Mouse (Mus musculus) spleen, embryonic (tissue): ENCODE measurements around the gene Ldlrad3.

Source experiments
- CTCF ChIA-PET: fragments of 350-600 bp; sonication (Branson Sonifier 250); formaldehyde crosslinking; loops from one replicate; lab custom pipeline; 2022; lab: Charles Lee

Gene Ldlrad3

DNA sequence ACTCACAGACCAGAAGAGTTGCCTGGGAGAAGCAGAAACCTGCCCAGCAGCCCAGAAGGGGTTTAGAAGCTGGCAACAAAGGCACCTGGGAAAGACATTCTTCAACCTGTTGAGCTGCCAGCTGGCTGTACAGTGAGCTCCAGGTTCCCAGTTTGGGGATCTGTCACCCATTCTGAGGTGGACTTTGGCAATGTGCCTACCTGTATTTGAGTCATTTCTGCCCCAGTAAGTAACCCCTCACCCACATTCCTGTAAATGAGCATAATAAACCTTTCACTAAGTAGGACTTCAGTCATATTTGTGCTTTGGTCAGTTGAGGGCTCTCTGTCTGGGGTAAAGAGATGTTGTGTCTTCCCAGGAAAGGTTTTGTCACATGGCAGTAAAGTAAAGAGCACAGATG is 4.8 kb upstream of the Ldlrad3 start:
- CTCF ChIA-PET: interaction anchor here (0.6 kb wide), 2 partner anchors 32 to 107 kb away, joined by 3 to 7 read pairs; no protein-coding TSS in a partner anchor

GRCm38 (mm10) chr2:102185069-102185950 is 875 bp downstream of the Ldlrad3 start:
- CTCF ChIA-PET: interaction anchor here (0.6 kb wide), 1 partner anchor 38 kb away, joined by 7 read pairs; no protein-coding TSS in a partner anchor

DNA sequence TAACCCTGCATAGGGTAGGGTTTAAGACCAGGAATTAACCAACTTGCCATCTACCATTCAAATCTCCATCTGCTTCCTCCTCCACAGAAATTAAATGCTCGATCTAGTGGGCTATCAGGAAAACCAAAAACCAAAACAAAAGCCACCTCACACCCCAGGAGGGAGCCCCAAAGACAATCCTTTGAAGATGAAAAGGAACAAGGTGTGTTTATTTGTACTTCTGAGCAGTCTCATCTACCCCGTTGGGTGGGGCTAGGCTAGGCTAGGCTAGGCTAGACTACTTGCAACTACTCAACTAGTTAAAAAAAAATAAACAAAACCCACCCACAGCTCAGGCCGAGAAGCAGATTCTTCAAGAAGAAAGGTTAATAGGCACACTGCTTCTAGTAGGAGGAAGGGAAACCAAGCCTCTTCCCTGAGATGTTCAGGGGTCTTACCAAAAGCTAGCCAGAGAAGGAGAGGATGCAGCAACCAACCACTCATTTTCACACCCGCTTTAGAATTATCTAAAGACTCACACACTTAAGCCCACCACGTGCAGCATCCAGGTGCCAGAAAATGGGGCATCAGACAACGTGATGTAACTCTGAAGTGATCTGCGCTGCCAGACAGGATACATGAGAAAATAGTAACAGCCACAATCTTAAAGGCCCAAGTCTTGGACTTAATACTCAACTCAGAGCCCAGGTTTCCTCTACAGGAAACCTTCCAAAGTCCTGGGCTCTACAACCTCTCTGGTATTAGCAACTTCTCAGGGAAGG is 2.3 kb downstream of the Ldlrad3 start:
- CTCF ChIA-PET: no interaction called here

GRCm38 (mm10) chr2:102181459-102181858 is 4.7 kb downstream of the Ldlrad3 start:
- CTCF ChIA-PET: no interaction called here

DNA sequence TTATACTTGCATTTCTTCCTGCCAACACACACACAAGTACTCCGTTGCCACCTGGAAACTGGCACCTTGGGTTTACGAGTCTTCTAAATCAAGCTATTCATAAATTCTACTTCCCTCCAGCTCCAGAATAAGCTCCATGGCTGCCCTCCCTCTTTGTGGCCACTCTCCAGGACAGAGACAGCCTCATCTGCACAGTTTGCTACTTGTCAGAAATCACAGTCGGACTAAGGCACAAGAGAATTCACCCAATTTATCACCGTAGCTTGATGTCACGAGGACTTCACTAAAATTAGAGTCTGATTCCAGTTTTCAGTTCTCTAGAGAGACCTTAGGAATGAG is 9.8 kb downstream of the Ldlrad3 start:
- CTCF ChIA-PET: no interaction called here

GRCm38 (mm10) chr2:102175741-102176433 is 10.3 kb downstream of the Ldlrad3 start:
- CTCF ChIA-PET: no interaction called here

DNA sequence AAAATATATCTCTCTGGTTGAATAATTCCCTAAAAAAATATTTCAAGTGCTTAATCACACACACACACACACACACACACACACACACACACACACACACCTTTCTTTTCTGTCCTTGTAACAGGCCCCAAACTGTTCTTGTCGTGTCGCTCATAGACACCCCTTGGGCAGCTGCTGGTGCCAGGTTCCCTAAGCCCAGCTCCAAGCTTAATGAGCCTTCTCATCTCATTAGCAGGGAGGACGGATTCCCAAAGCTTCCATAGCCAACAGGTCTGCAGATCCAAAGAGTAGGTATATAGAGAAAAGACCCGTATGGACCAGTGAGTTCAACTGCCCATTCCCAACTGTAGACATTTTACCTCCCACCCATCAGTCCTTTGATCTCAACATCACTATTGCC is 13.7 kb downstream of the Ldlrad3 start:
- CTCF ChIA-PET: no interaction called here

DNA sequence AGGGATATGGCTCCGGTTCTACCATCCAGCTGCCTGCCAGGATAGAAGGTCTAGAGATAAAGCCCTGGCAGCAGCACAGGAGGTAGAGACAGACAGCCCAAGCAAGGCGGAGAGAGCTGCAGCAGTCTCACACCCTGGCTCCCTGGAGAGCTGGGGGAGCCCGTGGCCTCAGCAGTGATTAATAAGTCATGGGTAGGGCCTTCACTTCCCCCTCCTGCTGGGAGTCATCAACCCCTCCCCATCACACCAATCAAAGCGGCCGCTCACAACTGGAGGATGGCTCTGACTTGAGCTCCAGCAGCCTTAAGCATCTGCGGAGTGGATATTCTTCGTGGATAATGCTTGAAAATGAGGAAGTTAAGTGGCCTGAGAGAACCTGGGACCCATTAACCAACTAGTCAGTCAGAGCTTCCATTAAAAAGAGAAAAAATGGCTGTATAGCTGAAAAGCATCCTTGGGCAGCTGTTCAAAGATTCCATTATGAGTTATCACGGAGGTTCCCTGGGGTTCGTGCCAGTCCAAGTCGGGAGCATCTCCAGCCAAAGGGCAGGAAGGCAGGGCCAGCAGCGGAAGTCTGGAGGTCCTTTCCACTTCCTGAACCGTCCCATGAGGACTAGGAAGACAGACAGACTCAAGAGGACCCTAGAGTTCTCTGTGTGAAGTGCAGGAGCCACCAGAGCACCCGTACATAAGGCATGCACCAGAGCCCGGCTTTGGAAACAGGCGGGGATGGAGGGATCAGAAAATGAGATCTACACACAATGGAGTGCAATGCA is 19.4 kb downstream of the Ldlrad3 start:
- CTCF ChIA-PET: no interaction called here

DNA sequence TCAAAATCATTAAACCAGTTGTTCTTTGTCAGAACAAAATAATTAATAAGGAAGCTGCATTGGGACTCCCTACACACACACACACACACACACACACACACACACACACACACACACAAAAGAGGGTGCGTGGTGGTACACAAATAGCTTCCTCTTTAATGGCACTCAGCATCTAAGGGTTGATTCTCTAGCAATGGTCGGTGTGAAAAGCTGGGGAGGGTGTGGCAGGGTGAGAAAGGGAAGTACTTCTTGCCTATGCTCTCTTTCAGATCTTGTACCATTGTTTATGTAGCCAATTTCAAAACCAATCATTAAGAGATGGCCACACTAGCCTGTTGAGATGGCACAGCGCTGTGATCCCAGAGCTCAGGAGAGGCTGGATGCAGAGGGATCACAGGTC is 23.1 kb downstream of the Ldlrad3 start:
- CTCF ChIA-PET: interaction anchor here (0.5 kb wide), 1 partner anchor 273 kb away, joined by 5 read pairs; no protein-coding TSS in a partner anchor

DNA sequence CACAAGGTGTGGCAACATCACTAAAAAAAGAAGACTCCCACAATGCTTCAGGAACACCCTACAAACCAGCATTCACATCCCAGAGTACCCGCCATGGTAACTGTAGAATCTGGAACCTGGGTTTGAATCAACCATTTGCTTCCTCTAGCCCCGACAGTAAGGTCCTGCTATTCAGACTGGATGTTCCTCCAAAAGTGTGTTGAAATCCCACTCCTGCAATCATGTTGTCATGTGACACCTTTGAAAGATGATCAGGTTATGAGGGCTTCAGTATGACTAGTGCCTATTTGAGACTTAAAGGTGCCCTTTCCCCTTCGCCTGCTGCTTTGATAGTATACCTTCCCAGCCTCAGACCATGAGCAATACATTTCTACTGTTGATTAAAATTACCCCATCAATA is 28.6 kb downstream of the Ldlrad3 start:
- CTCF ChIA-PET: no interaction called here

GRCm38 (mm10) chr2:102157010-102157409 is 29.2 kb downstream of the Ldlrad3 start:
- CTCF ChIA-PET: no interaction called here

DNA sequence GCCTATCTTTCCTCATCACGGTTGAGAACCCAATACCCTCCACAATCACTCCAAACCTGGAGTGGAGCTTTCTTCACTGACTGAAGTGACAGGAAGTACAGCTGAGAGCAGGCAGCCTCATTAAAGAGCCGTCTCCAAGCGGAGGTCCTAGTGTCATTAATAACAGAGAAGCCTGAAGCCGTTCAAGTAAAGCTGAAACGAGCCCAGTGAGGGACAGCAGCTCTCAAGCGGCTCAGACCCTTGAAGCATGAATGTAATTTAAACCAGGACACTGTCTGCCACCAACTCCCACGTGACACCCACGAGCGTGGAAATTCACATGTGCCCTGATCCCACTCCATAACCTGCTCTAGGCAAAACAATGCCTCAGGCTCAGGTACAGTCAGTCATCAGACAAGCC is 29.7 kb downstream of the Ldlrad3 start:
- CTCF ChIA-PET: interaction anchor here (0.6 kb wide), 1 partner anchor 23 kb away, joined by 5 read pairs; no protein-coding TSS in a partner anchor

DNA sequence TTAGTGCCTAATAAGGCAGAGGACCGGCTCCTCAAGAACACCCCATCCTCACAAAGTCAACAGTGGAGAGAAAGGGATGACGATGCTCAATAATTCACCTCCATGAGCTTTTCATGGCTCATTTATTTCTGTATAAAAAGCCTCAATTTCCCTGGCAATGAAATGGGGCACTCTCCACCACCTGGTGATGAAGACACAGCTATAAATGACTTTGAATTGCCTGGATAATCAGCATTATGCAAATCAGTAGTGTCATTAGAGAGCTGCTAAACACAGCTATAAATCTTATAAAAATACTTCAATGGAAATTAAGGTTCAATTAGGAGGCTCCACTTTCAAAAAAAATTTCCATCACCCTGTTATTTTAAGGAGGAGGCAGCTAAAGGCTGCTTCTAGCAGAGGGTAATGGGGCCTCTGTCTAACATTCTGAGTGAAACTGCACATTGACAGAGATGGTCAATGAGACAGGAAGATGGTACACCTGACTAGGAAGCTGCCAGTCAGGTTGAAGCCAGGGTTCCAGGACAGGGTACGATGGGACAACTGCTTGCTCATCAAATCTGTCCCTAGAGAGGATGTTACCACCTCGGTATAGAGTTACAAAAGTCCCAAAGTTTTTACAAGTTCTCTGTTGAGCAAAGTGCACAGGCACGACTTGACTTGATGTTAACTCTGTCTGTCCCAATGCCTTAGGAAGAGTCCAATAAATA is 30.7 kb downstream of the Ldlrad3 start:
- CTCF ChIA-PET: interaction anchor here (0.7 kb wide), 1 partner anchor 117 kb away, joined by 3 read pairs; no protein-coding TSS in a partner anchor

GRCm38 (mm10) chr2:102154771-102155211 is 31.4 kb downstream of the Ldlrad3 start:
- CTCF ChIA-PET: interaction anchor here (0.7 kb wide), 1 partner anchor 116 kb away, joined by 3 read pairs; no protein-coding TSS in a partner anchor

DNA sequence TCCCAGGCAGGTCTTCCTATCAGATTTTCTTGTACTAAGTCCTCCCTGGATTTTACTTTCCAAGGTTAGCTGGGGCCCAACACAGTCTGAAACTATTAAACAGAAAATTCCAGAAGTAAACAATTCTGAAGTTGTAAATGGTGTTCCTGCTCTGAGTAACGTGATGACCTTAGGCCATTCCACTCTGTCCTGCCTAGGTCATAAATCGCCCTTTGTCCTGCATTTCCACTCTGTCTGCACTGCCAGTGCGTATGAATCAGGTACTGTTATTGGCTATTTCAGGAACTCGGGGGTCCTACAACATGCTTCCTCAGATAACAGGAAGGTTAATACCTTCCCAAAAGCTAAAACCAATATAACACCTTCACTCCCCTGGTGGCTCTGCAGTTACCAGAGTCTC is 31.9 kb downstream of the Ldlrad3 start:
- CTCF ChIA-PET: no interaction called here

GRCm38 (mm10) chr2:102153516-102153915 is 32.7 kb downstream of the Ldlrad3 start:
- CTCF ChIA-PET: no interaction called here

DNA sequence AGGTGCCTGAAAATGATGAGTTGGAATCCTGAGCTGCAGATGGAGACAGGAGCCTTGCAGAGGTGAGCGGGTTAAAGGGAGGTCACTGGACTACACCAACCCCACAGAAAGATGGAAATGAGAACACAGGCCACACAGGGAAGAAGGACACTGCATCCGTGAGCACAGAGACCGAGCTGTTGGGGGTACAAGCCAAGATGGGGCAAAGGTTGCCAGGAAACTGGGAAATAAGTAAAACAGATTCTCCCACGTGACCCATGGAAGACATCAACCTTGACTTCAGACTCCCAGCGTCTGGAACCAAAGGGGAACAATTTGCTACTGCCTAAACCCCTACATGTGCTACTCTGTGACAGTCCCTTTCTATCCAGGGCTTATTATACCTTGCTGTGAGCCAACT is 33.3 kb downstream of the Ldlrad3 start:
- CTCF ChIA-PET: no interaction called here

DNA sequence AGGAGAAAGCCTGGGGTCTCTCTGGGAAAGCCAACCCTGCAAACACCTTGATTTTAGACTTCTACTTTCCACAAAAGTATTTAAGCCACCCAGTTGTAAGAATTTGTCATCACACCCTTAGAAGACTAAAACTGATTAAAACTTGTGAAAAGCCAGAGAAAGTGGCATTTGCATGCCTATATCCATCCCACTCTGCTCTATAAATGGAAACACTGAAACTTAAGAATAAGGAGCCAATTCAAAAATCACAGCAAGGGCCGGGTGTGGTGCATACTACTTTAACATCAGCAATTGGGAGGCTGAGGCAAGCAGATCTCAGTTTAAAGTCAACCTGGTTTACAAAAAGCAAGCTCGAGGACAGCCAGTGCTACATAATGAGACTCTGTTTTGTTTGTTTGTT is 37.1 kb downstream of the Ldlrad3 start:
- CTCF ChIA-PET: no interaction called here

- CTCF ChIA-PET: no interaction called here
Observed at GRCm38 (mm10) chr2:102148093-102148492, 38.1 kb downstream of the Ldlrad3 start.

- CTCF ChIA-PET: no interaction called here
Observed at GRCm38 (mm10) chr2:102147561-102147960, 38.6 kb downstream of the Ldlrad3 start.
